Mouse (Mus musculus): ENCODE measurements at regions not wholly inside any gene's neighbourhood (a gene's known extent, or its start where the extent isn't known, plus 50 kb on each side); places are given as distances from the start of the nearest gene placed in this dataset.

- 83% methylated on average over 5 of the region's 5 CpGs for WGBS
- no peaks in the 10 kb centered on the region for H3K9me3 ChIP-seq (replicated peaks; ENCODE audit: control insufficient read depth, low read length)
- no peak overlapping the region for H3K9ac ChIP-seq (ENCODE audit: low read length)
- no peak overlapping the region for H3K4me2 ChIP-seq (ENCODE audit: low read depth, low read length)
- H3K27me3 ChIP-seq (ENCODE audit: control insufficient read depth, insufficient read depth, low read length), result no peaks in the 10 kb centered on the region
- H3K36me3 ChIP-seq (ENCODE audit: control insufficient read depth, insufficient read depth, low read length), result no peaks in the 10 kb centered on the region
- no peak for ATAC-seq (ENCODE audit: insufficient read depth, low FRiP score)
- H3K4me3 ChIP-seq (replicated peaks; ENCODE audit: low read length), result no peak overlapping the region
- no peak overlapping the region for H3K27ac ChIP-seq (ENCODE audit: low read length)
- no peaks in the 10 kb centered on the region for H3K4me1 ChIP-seq (ENCODE audit: control insufficient read depth, insufficient read depth, low read length)
Measured at GRCm38 (mm10) chr9:73302156-73302918, 189.1 kb downstream of the Rsl24d1 start.

GRCm38 (mm10) chr9:73317048-73317447 is 203.8 kb downstream of the Rsl24d1 start:
- no peaks in the 10 kb centered on the region for H3K36me3 ChIP-seq (ENCODE audit: control insufficient read depth, insufficient read depth, low read length)
- ATAC-seq (ENCODE audit: insufficient read depth, low FRiP score), result no peak
- 76% methylated on average over 1 of the region's 1 CpGs for WGBS

GRCm38 (mm10) chr9:73319704-73320307 is 206.6 kb downstream of the Rsl24d1 start:
- Histone ChIP-seq H3K27me3 (ENCODE audit: control insufficient read depth, insufficient read depth, low read length) (no peaks in the 10 kb centered on the region), H3K27ac (ENCODE audit: low read length) (peak overlapping the region; percentile 31; the same call in 1 of the 2 replicates), H3K9ac (ENCODE audit: low read length) (no peak overlapping the region), H3K9me3 (replicated peaks; ENCODE audit: control insufficient read depth, low read length) (no peaks in the 10 kb centered on the region), H3K36me3 (ENCODE audit: control insufficient read depth, insufficient read depth, low read length) (no peaks in the 10 kb centered on the region), H3K4me3 (replicated peaks; ENCODE audit: low read length) (no peak overlapping the region), H3K4me1 (ENCODE audit: control insufficient read depth, insufficient read depth, low read length) (no peaks in the 10 kb centered on the region; the same call in 1 of the 2 replicates), H3K4me2 (ENCODE audit: low read depth, low read length) (no peak overlapping the region)
- 26% methylated on average over 2 of the region's 2 CpGs for WGBS
- peak; percentile 92 for ATAC-seq (ENCODE audit: insufficient read depth, low FRiP score)

More at GRCm38 (mm10) chr9:73317048-73317447, 203.8 kb downstream of the Rsl24d1 start:
- Histone ChIP-seq H3K9ac (ENCODE audit: low read length) (no peak overlapping the region), H3K4me3 (replicated peaks; ENCODE audit: low read length) (no peak overlapping the region), H3K4me1 (ENCODE audit: control insufficient read depth, insufficient read depth, low read length) (no peaks in the 10 kb centered on the region; the same call in 1 of the 2 replicates), H3K4me2 (ENCODE audit: low read depth, low read length) (no peak overlapping the region), H3K9me3 (replicated peaks; ENCODE audit: control insufficient read depth, low read length) (no peaks in the 10 kb centered on the region), H3K27ac (ENCODE audit: low read length) (no peak overlapping the region), H3K27me3 (ENCODE audit: control insufficient read depth, insufficient read depth, low read length) (no peaks in the 10 kb centered on the region)

DNA sequence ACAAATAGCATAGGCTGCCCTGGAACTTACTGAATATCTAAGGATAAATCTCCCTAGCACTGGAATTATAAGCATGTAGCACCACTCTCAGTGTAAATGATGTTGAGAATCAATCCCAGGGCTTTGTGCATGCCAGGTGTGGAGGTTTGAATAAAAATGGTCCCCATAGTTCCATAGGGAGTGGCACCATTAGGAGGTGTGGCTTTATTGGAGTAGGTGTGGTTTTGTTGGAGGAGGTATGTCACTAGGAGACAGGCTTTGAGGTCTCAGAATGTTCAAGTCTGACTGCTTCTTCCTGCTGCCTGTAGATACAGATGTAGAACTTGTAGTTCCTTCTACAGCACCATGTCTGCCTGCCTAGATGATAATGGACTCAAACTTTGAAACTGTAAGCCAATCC is 217.8 kb downstream of the Rsl24d1 start:
- Histone ChIP-seq H3K4me2 (ENCODE audit: low read depth, low read length) (no peak overlapping the region), H3K27ac (ENCODE audit: low read length) (no peak overlapping the region), H3K4me3 (replicated peaks; ENCODE audit: low read length) (no peak overlapping the region), H3K27me3 (ENCODE audit: control insufficient read depth, insufficient read depth, low read length) (no peaks in the 10 kb centered on the region), H3K4me1 (ENCODE audit: control insufficient read depth, insufficient read depth, low read length) (no peaks in the 10 kb centered on the region), H3K9ac (ENCODE audit: low read length) (no peak overlapping the region), H3K36me3 (ENCODE audit: control insufficient read depth, insufficient read depth, low read length) (no peaks in the 10 kb centered on the region), H3K9me3 (replicated peaks; ENCODE audit: control insufficient read depth, low read length) (no peaks in the 10 kb centered on the region)
- ATAC-seq (ENCODE audit: insufficient read depth, low FRiP score), result no peak

- Histone ChIP-seq H3K9ac (ENCODE audit: low read length) (no peak overlapping the region), H3K36me3 (ENCODE audit: control insufficient read depth, insufficient read depth, low read length) (no peaks in the 10 kb centered on the region), H3K27me3 (ENCODE audit: control insufficient read depth, insufficient read depth, low read length) (no peaks in the 10 kb centered on the region), H3K9me3 (replicated peaks; ENCODE audit: control insufficient read depth, low read length) (no peaks in the 10 kb centered on the region), H3K27ac (ENCODE audit: low read length) (no peak overlapping the region), H3K4me1 (ENCODE audit: control insufficient read depth, insufficient read depth, low read length) (no peaks in the 10 kb centered on the region), H3K4me3 (replicated peaks; ENCODE audit: low read length) (no peak overlapping the region), H3K4me2 (ENCODE audit: low read depth, low read length) (no peak overlapping the region)
- ATAC-seq (ENCODE audit: insufficient read depth, low FRiP score), result no peak
- 71% methylated on average over 5 of the region's 5 CpGs for WGBS
Measured at GRCm38 (mm10) chr9:73336039-73336438, 222.8 kb downstream of the Rsl24d1 start.

GRCm38 (mm10) chr9:73337045-73337740 is 224.0 kb downstream of the Rsl24d1 start:
- H3K9me3 ChIP-seq (replicated peaks; ENCODE audit: control insufficient read depth, low read length), result peaks cover 10% of the 10 kb centered on the region
- no peak overlapping the region for H3K4me3 ChIP-seq (replicated peaks; ENCODE audit: low read length)
- H3K27me3 ChIP-seq (ENCODE audit: control insufficient read depth, insufficient read depth, low read length), result no peaks in the 10 kb centered on the region
- H3K27ac ChIP-seq (ENCODE audit: low read length), result no peak overlapping the region
- no peak for ATAC-seq (ENCODE audit: insufficient read depth, low FRiP score)
- H3K4me2 ChIP-seq (ENCODE audit: low read depth, low read length), result no peak overlapping the region
- no peak overlapping the region for H3K9ac ChIP-seq (ENCODE audit: low read length)
- H3K4me1 ChIP-seq (ENCODE audit: control insufficient read depth, insufficient read depth, low read length), result no peaks in the 10 kb centered on the region
- H3K36me3 ChIP-seq (ENCODE audit: control insufficient read depth, insufficient read depth, low read length), result no peaks in the 10 kb centered on the region
- 63% methylated on average over 2 of the region's 2 CpGs for WGBS

DNA sequence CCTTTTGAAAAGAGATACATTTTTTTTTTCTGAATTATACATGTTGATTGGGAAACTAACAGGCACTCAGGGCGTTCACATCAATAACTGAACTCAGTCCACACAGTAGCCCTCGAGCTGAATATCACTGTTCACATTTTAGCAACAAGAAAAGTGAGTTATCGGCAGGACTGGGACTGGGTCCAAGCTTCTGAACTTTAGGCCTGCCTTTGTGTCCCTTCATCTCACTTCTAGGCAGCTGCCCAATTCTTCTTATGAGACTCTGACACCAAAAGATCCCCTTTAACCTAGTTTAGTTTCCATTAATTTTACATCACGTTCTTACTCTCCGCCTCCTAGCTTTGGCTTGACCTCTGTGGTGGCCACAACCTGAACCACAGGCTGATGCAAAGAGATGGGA is 242.7 kb downstream of the Rsl24d1 start:
- no peak overlapping the region for H3K9ac ChIP-seq (ENCODE audit: low read length)
- H3K4me1 ChIP-seq (ENCODE audit: control insufficient read depth, insufficient read depth, low read length), result no peaks in the 10 kb centered on the region
- ATAC-seq (ENCODE audit: insufficient read depth, low FRiP score), result no peak
- H3K4me2 ChIP-seq (ENCODE audit: low read depth, low read length), result no peak overlapping the region
- H3K27ac ChIP-seq (ENCODE audit: low read length), result no peak overlapping the region
- WGBS, result 60% methylated on average over 5 of the region's 5 CpGs
- no peaks in the 10 kb centered on the region for H3K36me3 ChIP-seq (ENCODE audit: control insufficient read depth, insufficient read depth, low read length)
- H3K27me3 ChIP-seq (ENCODE audit: control insufficient read depth, insufficient read depth, low read length), result no peaks in the 10 kb centered on the region
- no peaks in the 10 kb centered on the region for H3K9me3 ChIP-seq (replicated peaks; ENCODE audit: control insufficient read depth, low read length)
- H3K4me3 ChIP-seq (replicated peaks; ENCODE audit: low read length), result no peak overlapping the region

DNA sequence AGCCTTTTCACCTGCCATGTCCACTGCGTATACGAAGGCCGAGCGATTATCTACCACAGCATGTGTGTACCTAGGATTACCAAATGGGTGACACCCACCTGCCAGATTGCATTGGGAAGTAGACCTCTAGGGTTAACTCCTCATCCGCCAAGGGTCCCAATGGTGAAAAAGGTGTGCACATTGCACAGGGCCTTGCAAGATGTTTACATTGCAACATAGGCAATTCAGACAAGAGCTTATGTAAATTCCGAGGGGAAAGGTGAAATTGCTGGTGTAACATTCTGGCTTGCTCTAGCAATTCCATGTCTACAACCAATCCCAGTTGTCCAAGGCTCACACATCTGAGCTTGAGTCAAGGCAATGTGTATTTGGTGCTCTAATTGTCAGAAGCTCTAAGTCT is 245.7 kb downstream of the Rsl24d1 start:
- no peak overlapping the region for H3K4me2 ChIP-seq (ENCODE audit: low read depth, low read length)
- no peak overlapping the region for H3K27ac ChIP-seq (ENCODE audit: low read length)
- no peaks in the 10 kb centered on the region for H3K27me3 ChIP-seq (ENCODE audit: control insufficient read depth, insufficient read depth, low read length)
- ATAC-seq (ENCODE audit: insufficient read depth, low FRiP score), result no peak
- no peak overlapping the region for H3K4me3 ChIP-seq (replicated peaks; ENCODE audit: low read length)
- H3K4me1 ChIP-seq (ENCODE audit: control insufficient read depth, insufficient read depth, low read length), result no peaks in the 10 kb centered on the region
- 73% methylated on average over 6 of the region's 6 CpGs for WGBS
- H3K9me3 ChIP-seq (replicated peaks; ENCODE audit: control insufficient read depth, low read length), result no peaks in the 10 kb centered on the region; the same call in 1 of the 2 replicates
- H3K36me3 ChIP-seq (ENCODE audit: control insufficient read depth, insufficient read depth, low read length), result no peaks in the 10 kb centered on the region
- no peak overlapping the region for H3K9ac ChIP-seq (ENCODE audit: low read length)

GRCm38 (mm10) chr9:73380768-73381167 is 267.5 kb downstream of the Rsl24d1 start:
- H3K36me3 ChIP-seq (ENCODE audit: control insufficient read depth, insufficient read depth, low read length), result no peaks in the 10 kb centered on the region
- no peak for ATAC-seq (ENCODE audit: insufficient read depth, low FRiP score)
- H3K4me3 ChIP-seq (replicated peaks; ENCODE audit: low read length), result no peak overlapping the region
- WGBS, result 74% methylated on average over 1 of the region's 1 CpGs
- H3K9me3 ChIP-seq (replicated peaks; ENCODE audit: control insufficient read depth, low read length), result no peaks in the 10 kb centered on the region
- no peak overlapping the region for H3K4me2 ChIP-seq (ENCODE audit: low read depth, low read length)
- no peak overlapping the region for H3K27ac ChIP-seq (ENCODE audit: low read length)
- H3K4me1 ChIP-seq (ENCODE audit: control insufficient read depth, insufficient read depth, low read length), result no peaks in the 10 kb centered on the region
- no peak overlapping the region for H3K9ac ChIP-seq (ENCODE audit: low read length)
- H3K27me3 ChIP-seq (ENCODE audit: control insufficient read depth, insufficient read depth, low read length), result no peaks in the 10 kb centered on the region
